ENCODE assay signal across 21 mouse cellular contexts in genomic region chr4:59802107-59802506, GRCm38 (mm10). TPM values are rescaled to one million over a fixed set of nuclear protein-coding genes. Genes with fewer than 3 reads are reported as not detected.
DNase-seq lines count a peak whose midpoint lies in the region; ATAC-seq and TF ChIP-seq lines count a peak whose summit lies in the region.
"Had no signal": no experiment of that assay in that cellular context is flagged by ENCODE, and none has a peak within 500 bp of the region (broad histone marks: within the 10 kb centered on the region; RNA-seq: fewer than 3 reads in every experiment).

No protein-coding gene starts in this region.

- H3K9me3 ChIP-seq in forebrain, embryonic 11.5 days (ENCODE audit: control insufficient read depth, low read length): no peaks in the 10 kb centered on the region
- H3K9me3 ChIP-seq in forebrain, embryonic 16.5 days (ENCODE audit: control insufficient read depth, low read length): no peaks in the 10 kb centered on the region
- H3K9me3 ChIP-seq: embryonic facial prominence, embryonic 10.5 days; forebrain, embryonic 12.5 days; hindbrain, embryonic 12.5 days; midbrain, embryonic 10.5 days had no signal

- H3K27ac ChIP-seq in forebrain, embryonic 11.5 days (ENCODE audit: low read depth, low read length): no peak overlapping the region
- no peak overlapping the region for H3K27ac ChIP-seq in forebrain, embryonic 16.5 days (ENCODE audit: low read length)
- peak overlapping the region; percentile 41; the same call in 1 of the 2 replicates for H3K27ac ChIP-seq in left cerebral cortex, adult 2 months
- peak overlapping the region; percentile 83 for H3K27ac ChIP-seq in macrophage
- H3K27ac ChIP-seq: embryonic facial prominence, embryonic 10.5 days; forebrain, embryonic 12.5 days; hindbrain, embryonic 12.5 days; midbrain, embryonic 10.5 days had no signal

- no peaks in the 10 kb centered on the region for H3K36me3 ChIP-seq in forebrain, embryonic 11.5 days (ENCODE audit: control insufficient read depth, insufficient read depth, low read length)
- H3K36me3 ChIP-seq in forebrain, embryonic 16.5 days (ENCODE audit: control insufficient read depth, insufficient read depth): no peaks in the 10 kb centered on the region
- no peaks in the 10 kb centered on the region for H3K36me3 ChIP-seq in macrophage (ENCODE audit: inconsistent target)
- H3K36me3 ChIP-seq: embryonic facial prominence, embryonic 10.5 days; forebrain, embryonic 12.5 days; hindbrain, embryonic 12.5 days; midbrain, embryonic 10.5 days had no signal

- H3K27me3 ChIP-seq in forebrain, embryonic 11.5 days (ENCODE audit: control insufficient read depth, insufficient read depth, low read length): no peaks in the 10 kb centered on the region
- no peaks in the 10 kb centered on the region for H3K27me3 ChIP-seq in forebrain, embryonic 16.5 days (replicated peaks; ENCODE audit: control insufficient read depth, insufficient read depth, low read length)
- H3K27me3 ChIP-seq: hindbrain, embryonic 12.5 days had no signal

- 78% methylated on average over 6 of the region's 6 CpGs for WGBS in forebrain, embryonic 11.5 days
- 69% methylated on average over 6 of the region's 6 CpGs for WGBS in forebrain, embryonic 16.5 days
- 90% methylated on average over 6 of the region's 6 CpGs for WGBS in macrophage (ENCODE audit: missing documents)

- intact Hi-C loops in left cerebral cortex, adult 2 months (cut with DNase I): no loop called here
- intact Hi-C loops in left cerebral cortex, postnatal 25 days (cut with DNase I): no loop called here

- no peak overlapping the region for H3K4me2 ChIP-seq in forebrain, embryonic 11.5 days (ENCODE audit: low read depth, low read length, severe bottlenecking)
- no peak overlapping the region for H3K4me2 ChIP-seq in forebrain, embryonic 16.5 days (ENCODE audit: low read length)
- H3K4me2 ChIP-seq: forebrain, embryonic 12.5 days; heart, embryonic 11.5 days; hindbrain, embryonic 12.5 days had no signal

- no peaks in the 10 kb centered on the region; the same call in 1 of the 2 replicates for H3K4me1 ChIP-seq in forebrain, embryonic 11.5 days (replicated peaks; ENCODE audit: control insufficient read depth, insufficient read depth, low read length)
- H3K4me1 ChIP-seq in forebrain, embryonic 16.5 days (replicated peaks; ENCODE audit: control insufficient read depth, insufficient read depth, low read length): peaks cover 7% of the 10 kb centered on the region

- peak; percentile 19 for DNase-seq in forebrain, embryonic 11.5 days (ENCODE audit: low spot score)
- DNase-seq in left cerebral cortex, adult 2 months (ENCODE audit: extremely low spot score in 1 of 2, low spot score in 2 of 2): no peak
- DNase-seq in left cerebral cortex, postnatal 25 days (ENCODE audit: low spot score in 2 of 2): no peak
- peak; percentile 71 for DNase-seq in 416B (ENCODE audit: low read depth)
- DNase-seq in kidney, postnatal 10 days: no peak
- DNase-seq in spleen, adult 18-20 months: no peak
- DNase-seq: adrenal gland, postnatal 10 days; cerebellum, adult 11-12 months; gastrocnemius, postnatal 36 days; heart, postnatal 14 days; kidney, adult 2 months; kidney, postnatal 14 days; lung, adult 2 months; thymus, postnatal 36 days had no signal

- H3K79me2 ChIP-seq in macrophage (ENCODE audit: inconsistent target): peaks cover 10% of the 10 kb centered on the region

- ATAC-seq in forebrain, embryonic 11.5 days (replicated peaks; ENCODE audit: low FRiP score): no peak
- no peak for ATAC-seq in forebrain, embryonic 16.5 days

- no peak overlapping the region for H3K4me3 ChIP-seq in forebrain, embryonic 11.5 days (ENCODE audit: low read depth, low read length)
- H3K4me3 ChIP-seq in forebrain, embryonic 16.5 days (replicated peaks; ENCODE audit: low read length): no peak overlapping the region
- H3K4me3 ChIP-seq in left cerebral cortex, adult 2 months: no peak overlapping the region
- no peak overlapping the region for H3K4me3 ChIP-seq in macrophage (ENCODE audit: inconsistent target)
- H3K4me3 ChIP-seq: embryonic facial prominence, embryonic 10.5 days; forebrain, embryonic 12.5 days; hindbrain, embryonic 12.5 days; midbrain, embryonic 10.5 days had no signal

- no peak for TF ChIP-seq CTCF in left cerebral cortex, adult 2 months (IDR thresholded peaks at IDR 0.05)

- H3K9ac ChIP-seq in forebrain, embryonic 11.5 days (ENCODE audit: low read length): no peak overlapping the region
- H3K9ac ChIP-seq in forebrain, embryonic 16.5 days (replicated peaks; ENCODE audit: low read depth, low read length): no peak overlapping the region
- H3K9ac ChIP-seq: forebrain, embryonic 12.5 days; hindbrain, embryonic 12.5 days had no signal

RNA-seq across cellular contexts. Expression of gene Inip, which starts 0.7 kb away (rescaled TPM):
- polyA plus RNA-seq in forebrain, embryonic 11.5 days (2014; fragmentation: Nextera tagmentation; extraction: Ambion mirVana): 102 and 114 TPM in 2 replicates
- polyA plus RNA-seq in forebrain, embryonic 16.5 days (2015; fragmentation: Nextera tagmentation; extraction: Ambion mirVana): 73.6 and 81.3 TPM in 2 replicates
- 10 to 100 TPM; 22.3 to 23.1 TPM for total RNA-seq in left cerebral cortex, adult 2 months (2021)
- 10 to 100 TPM; 23.1 to 25.4 TPM for total RNA-seq in left cerebral cortex, postnatal 25 days (2021)
- 10 to 100 TPM in 22 of 26 experiments, 1 to 10 TPM in 4; 4.6 to 53.4 (median 25.3) TPM for total RNA-seq in macrophage (2018; cell fraction: chromatin; rRNA removed)
- total RNA-seq in macrophage (2018; cell fraction: cytosol; rRNA removed): 10 to 100 TPM in 21 of 26 experiments, 1 to 10 TPM in 5; 7.3 to 26.9 (median 17.5) TPM
- total RNA-seq in macrophage (2018; cell fraction: nucleus; rRNA removed): 10 to 100 TPM in 22 of 26 experiments, 1 to 10 TPM in 4; 4.6 to 46.8 (median 18.0) TPM
- polyA plus RNA-seq in macrophage (2018): 18.6 to 31.2 TPM (median 23.3 TPM) in 3 replicates

RNA-seq across cellular contexts. Expression of gene Snx30, which starts 3.5 kb away (rescaled TPM):
- polyA plus RNA-seq in forebrain, embryonic 11.5 days (2014; fragmentation: Nextera tagmentation; extraction: Ambion mirVana): 8.8 and 8.9 TPM in 2 replicates
- polyA plus RNA-seq in forebrain, embryonic 16.5 days (2015; fragmentation: Nextera tagmentation; extraction: Ambion mirVana): 8.5 and 8.9 TPM in 2 replicates
- total RNA-seq in left cerebral cortex, adult 2 months (2021): 10 to 100 TPM; 33.4 to 37.2 TPM
- total RNA-seq in left cerebral cortex, postnatal 25 days (2021): 10 to 100 TPM; 35.8 to 37.8 TPM
- total RNA-seq in macrophage (2018; cell fraction: chromatin; rRNA removed): 100 to 1,000 TPM in 4 of 26 experiments, 10 to 100 TPM in 22; 12.5 to 112 (median 76.3) TPM
- 10 to 100 TPM; 10.1 to 37.3 (median 27.0) TPM for total RNA-seq in macrophage (2018; cell fraction: cytosol; rRNA removed)
- 10 to 100 TPM; 17.6 to 88.8 (median 59.5) TPM for total RNA-seq in macrophage (2018; cell fraction: nucleus; rRNA removed)
- 19.8 to 27.9 TPM (median 26.4 TPM) in 3 replicates for polyA plus RNA-seq in macrophage (2018)

Comparison
In these comparisons a context has a peak if more than half of its experiments do, and no peak if none do; other contexts are left out.
1. DNase-seq: peak in forebrain, embryonic 11.5 days (single experiment) and 416B (single experiment); none in left cerebral cortex, adult 2 months (0 of 2), left cerebral cortex, postnatal 25 days (0 of 2), kidney, postnatal 10 days (single experiment) and spleen, adult 18-20 months (0 of 2).
2. H3K27ac ChIP-seq: peak in left cerebral cortex, adult 2 months (single experiment) and macrophage (single experiment); none in forebrain, embryonic 11.5 days (single experiment) and forebrain, embryonic 16.5 days (single experiment).